Mouse (Mus musculus): ENCODE results near the gene Spsb3. TPM values are rescaled to one million over a fixed set of nuclear protein-coding genes. Genes with fewer than 3 reads are reported as not detected.

Gene Spsb3
- polyA plus RNA-seq, 3 experiments from 2014 or later = 48.5 to 53.2 (median 49.1) TPM

GRCm38 (mm10) chr17:24896993-24897269 is 10.5 kb downstream of the Spsb3 start:
- ATAC-seq = no peak

- no peak for ATAC-seq
Observed at GRCm38 (mm10) chr17:24897600-24897999, 11.2 kb downstream of the Spsb3 start.

DNA sequence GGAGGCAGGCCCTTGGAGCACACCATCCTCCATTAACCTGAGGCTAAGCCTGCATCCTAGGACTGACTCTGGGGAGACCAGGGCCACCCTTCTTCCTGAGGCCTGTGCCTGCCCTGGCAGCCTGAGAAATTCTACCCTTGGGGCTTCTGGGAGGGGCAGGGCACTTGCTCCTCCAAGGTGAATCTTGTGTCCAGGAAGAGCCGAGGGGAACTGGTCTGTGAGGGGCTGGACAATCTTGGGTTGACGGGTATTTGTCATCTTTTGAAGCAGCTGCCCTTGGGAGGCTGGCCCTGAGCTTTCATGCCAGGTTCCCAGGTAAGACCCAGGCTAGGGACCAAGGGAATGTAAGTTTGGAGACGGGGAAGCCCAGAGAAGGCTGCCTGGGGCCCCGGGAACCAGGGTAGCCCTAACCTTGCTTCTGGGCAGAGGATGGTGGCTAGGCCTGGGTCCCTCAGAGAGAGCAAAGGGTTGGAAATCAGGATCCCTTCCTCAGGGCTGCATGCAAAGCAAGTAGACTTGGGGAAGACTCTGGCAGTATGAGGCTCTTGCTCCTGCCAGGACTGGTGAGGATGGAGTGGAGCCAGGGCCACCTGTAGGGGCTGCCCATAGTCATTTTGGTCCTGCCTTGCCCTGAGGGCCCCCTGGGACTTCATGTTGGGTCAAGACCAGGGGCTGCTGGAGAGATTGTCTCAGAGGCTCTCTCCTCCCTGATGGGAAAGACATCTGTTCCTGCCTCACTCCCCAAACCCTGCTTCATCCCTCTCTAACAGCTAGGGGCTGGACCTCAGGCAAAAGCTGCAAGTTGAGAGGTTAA is 11.8 kb downstream of the Spsb3 start:
- no peak for ATAC-seq

GRCm38 (mm10) chr17:24899153-24899552 is 12.7 kb downstream of the Spsb3 start:
- no peak for ATAC-seq

DNA sequence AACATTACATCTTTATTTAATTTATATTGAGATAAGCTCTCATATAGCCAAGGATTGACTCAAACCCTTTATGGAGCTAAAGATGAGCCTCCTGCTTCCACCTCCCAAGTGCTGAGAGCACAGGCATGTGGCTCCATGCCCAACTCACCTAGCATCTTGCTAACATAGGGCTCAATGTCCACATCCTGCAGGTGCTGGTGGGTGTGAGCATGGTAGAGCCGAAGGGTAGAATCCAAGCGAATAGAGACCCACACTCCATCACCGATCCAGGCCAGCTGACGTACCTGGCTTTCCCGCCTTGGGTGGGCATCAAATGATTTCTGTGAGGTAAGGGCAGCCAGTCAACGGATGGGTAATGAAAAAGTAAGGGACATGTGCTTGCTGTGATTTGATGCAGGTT is 13.6 kb downstream of the Spsb3 start:
- no peak for ATAC-seq

DNA sequence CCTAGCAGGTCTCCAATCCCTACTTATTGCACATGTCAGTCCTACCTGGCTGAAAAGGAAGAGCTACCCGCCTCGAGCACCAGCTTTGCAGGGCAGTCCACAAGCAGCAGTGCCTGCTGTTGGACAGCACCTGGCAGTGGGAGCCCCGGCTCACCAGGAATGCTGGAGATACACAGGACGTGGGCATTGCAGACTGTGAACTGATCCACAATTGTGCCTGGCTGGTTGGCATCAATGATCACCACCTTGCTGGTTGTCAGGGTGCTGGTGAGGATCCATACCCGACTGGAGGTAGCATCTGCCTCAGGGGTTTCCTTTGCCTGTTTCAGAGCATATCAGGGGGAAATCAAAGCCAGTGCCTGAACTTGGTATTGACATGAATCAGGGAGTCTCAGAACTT is 15.7 kb downstream of the Spsb3 start:
- no peak for ATAC-seq

DNA sequence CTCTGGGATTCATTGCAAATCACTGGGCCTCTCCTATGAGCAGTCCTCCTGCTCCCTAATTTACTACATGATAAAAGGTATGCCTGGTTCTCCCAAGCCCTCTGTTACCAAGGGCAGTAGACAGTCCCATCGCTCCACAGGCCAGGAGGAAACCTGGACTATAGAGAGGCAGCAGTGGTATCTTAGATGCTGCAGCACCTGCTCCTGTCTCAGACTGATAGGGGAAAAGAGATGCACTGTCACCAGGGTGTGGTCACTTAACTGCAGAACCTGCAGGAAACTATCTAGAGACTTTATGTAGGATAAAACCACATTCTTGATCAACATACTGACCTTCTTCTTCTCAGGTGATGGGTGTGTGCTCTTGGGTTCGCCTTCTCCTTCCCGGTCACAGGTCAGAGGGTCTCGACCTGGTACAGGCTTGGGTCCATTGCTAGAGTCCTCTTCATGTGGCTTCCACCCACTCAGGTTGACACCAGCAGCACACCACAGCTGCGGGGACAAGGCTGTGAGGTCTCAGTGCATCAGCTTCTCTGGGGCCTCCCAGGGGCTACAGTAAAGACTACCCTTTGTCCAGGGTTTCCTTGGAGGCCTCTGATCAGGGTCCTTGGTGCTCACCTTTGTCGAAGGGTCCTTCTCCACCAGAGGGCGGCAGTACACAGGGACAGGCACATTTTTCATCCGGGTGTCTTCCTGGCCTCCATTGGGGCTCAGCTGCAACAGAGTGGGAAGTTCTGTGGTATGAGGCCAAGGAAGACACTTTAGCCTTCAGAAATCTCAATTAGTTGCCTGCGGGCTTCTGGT is 16.4 kb downstream of the Spsb3 start:
- no peak for ATAC-seq

- ATAC-seq = no peak
Observed at GRCm38 (mm10) chr17:24903767-24904166, 17.3 kb downstream of the Spsb3 start.

DNA sequence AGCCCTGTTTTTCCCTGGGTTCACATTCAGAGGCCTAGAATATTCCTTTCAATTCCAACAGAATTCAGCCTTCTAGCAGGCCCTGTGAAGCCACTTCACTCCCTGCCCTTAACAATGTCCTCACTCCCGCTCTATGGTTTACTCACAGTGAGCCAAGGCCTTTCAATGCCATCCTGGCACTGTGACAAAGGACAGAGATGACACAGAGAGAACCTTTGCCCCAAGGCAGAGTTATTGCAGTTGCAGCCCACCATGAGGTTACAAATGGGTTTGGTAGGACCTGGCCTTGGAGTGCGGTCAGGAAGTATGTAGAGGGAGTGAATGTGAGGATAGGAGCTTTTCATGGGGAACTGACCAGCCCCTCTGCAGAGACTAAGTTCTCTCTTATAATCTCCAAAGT is 21.1 kb downstream of the Spsb3 start:
- no peak for ATAC-seq

DNA sequence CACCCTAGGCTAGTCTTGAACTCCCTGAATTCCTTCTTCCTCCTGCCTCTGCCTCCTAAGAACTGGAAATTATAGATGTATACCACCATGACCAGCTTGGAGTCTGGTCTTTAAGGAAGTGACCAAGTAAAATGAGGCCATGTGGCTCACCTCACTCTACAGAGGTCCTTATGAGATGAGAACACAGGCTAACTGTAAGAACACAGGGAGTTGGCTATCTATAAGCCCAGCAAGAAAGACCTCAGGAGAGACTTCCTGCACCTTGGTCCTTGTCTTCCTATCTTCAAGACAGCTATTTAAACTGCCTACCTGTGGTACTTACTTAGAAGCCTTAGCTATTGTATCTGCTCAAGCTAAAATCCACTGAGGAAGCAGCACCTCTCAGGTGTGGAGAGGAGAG is 27.5 kb downstream of the Spsb3 start:
- ATAC-seq = no peak

- ATAC-seq = no peak
Observed at GRCm38 (mm10) chr17:24923246-24923645, 36.8 kb downstream of the Spsb3 start.

GRCm38 (mm10) chr17:24929506-24929905 is 43.1 kb downstream of the Spsb3 start:
- no peak for ATAC-seq

DNA sequence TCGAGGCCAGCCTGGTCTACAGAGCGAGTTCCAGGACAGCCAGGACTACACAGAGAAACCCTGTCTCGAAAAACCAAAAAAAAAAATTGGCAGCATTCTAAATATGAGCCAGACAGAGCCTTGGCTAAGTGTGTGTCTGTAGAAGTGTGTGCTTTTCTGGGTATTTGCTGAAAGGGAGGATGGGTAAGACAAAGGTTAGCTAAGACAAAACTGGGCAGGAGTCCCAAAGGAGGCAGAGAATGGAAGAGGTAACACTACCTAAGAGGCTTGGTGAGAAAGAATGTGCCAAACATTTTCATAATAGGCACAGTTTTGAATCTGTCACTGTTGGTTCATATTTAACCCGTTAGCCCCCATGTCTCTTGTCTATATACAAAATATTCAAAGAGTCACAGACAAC is 46.0 kb downstream of the Spsb3 start:
- no peak for ATAC-seq

DNA sequence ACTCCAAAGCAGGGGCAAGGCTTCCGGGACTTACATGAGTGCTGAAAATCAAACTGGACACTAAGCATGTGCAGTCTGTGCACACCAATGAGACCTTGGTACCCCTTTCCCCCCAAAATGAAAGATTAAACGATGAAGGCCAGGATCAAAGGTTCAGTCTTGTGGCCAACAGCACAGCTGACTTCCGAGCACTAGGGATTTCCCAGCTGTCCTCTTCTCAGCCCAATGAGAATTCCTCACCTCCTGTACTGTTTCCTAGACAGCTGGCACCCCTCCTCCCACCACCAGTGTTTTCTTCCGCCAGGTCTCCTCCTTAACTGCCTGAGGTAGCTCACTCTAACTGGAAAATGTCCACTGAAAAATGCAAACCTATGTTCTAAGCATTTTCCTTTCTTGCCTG is 46.7 kb downstream of the Spsb3 start:
- no peak for ATAC-seq

- ATAC-seq = no peak
Observed at GRCm38 (mm10) chr17:24934926-24935325, 48.5 kb downstream of the Spsb3 start.

DNA sequence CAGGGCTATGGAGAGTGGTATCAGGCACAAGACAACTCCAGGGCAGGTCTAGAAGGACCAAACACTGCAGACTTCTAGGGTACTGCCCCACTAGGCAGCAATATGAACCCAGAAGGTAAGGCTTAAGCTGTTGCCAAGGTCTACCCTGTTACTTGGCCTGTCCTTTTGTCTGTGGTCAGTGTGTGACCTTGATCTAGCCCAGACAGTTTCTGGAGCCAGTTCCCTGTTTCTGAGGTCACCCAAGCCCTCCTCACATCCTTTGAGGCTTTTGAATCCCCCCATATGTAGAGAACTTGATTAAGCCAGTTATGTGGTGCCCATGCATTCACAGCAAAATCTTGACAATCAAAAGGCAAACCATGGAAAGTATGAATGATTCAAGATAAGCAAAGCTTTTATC is 49.2 kb downstream of the Spsb3 start:
- ATAC-seq = no peak

- ATAC-seq = peak; percentile 99
Observed at GRCm38 (mm10) chr17:24936259-24937237, 50.1 kb downstream of the Spsb3 start, which contains the start of gene Mapk8ip3. Gene Mapk8ip3 (minus strand): TSS chr17:24936977.

GRCm38 (mm10) chr17:24937266-24937665 is 50.8 kb downstream of the Spsb3 start:
- ATAC-seq = no peak

Data from inflammation-experienced regulatory T-cells, adult 6 months (primary cell).